Comparison of ENCODE assay signal across 13 mouse cellular contexts in genomic region chr7:57132471-57132870, GRCm38 (mm10).
"Had no signal": no experiment of that assay in that cellular context is flagged by ENCODE, and none has a peak within 500 bp of the region (broad histone marks: within the 10 kb centered on the region; RNA-seq: fewer than 3 reads in every experiment).

No protein-coding gene starts in this region.

- H3K36me3 ChIP-seq: kidney, embryonic 15.5 days; limb, embryonic 15.5 days; liver, embryonic 12.5 days; midbrain, embryonic 15.5 days; neural tube, embryonic 12.5 days; stomach, embryonic 15.5 days had no signal

- DNase-seq: kidney, postnatal 14 days; lung, embryonic 14.5 days; lung, postnatal 10 days; lung, postnatal 4 days; right cerebral cortex, postnatal 4 days; spleen, adult 18-20 months; thymus, postnatal 36 days had no signal

- H3K27ac ChIP-seq: kidney, embryonic 15.5 days; limb, embryonic 15.5 days; liver, embryonic 12.5 days; midbrain, embryonic 15.5 days; neural tube, embryonic 12.5 days; stomach, embryonic 15.5 days had no signal

- H3K4me3 ChIP-seq: kidney, embryonic 15.5 days; limb, embryonic 15.5 days; liver, embryonic 12.5 days; midbrain, embryonic 15.5 days; neural tube, embryonic 12.5 days; stomach, embryonic 15.5 days had no signal

- H3K4me1 ChIP-seq: kidney, embryonic 15.5 days; limb, embryonic 15.5 days; liver, embryonic 12.5 days; midbrain, embryonic 15.5 days; neural tube, embryonic 12.5 days; stomach, embryonic 15.5 days had no signal

- H3K27me3 ChIP-seq: kidney, embryonic 15.5 days; limb, embryonic 15.5 days; liver, embryonic 12.5 days; midbrain, embryonic 15.5 days; neural tube, embryonic 12.5 days; stomach, embryonic 15.5 days had no signal

- H3K9me3 ChIP-seq: kidney, embryonic 15.5 days; limb, embryonic 15.5 days; liver, embryonic 12.5 days; midbrain, embryonic 15.5 days; neural tube, embryonic 12.5 days; stomach, embryonic 15.5 days had no signal
